Mouse (Mus musculus): ENCODE data around the gene Trappc11. TPM values are rescaled to one million over a fixed set of nuclear protein-coding genes. Genes with fewer than 3 reads are reported as not detected.

Gene Trappc11
- 40.1 and 49.3 TPM in 2 replicates for polyA plus RNA-seq (2014; fragmentation: Nextera tagmentation; extraction: Ambion mirVana)

DNA sequence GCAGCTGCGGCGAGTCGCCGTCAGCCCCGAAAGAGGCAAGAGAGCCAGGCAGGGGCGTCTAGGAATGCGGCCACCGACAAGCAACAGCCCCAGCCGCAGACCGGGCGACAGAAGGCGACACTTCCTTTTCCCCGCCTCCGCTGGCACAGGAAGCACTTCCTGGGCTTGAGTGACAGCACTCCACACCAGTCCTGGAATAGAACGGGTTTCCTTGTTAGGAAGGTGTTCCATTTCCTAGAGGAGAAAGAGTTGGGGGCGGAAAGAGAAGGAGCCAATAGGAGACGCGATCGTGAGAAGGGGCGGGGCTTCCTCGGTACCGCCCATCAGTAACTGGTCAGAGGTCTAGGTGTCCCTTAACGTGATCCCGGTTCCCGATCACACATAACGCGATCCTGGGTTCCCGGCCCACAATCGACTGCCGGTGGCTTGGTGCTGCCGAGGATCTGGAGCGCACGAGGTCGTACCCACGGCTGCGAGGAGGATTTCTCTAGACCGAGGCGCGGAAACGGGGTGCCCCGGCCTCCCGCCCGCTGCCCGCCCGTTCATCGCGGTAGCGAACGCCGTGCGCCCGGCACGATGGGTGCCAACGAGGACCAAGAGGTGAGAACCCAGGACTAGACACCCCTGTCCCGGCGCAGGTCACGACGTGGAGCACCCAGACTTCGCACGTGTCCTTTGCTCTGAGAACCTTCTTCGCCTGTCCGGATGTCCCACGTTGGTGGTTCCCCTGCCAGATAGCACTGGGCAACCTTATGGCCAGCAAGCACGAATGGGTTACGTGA lies at the start of gene Trappc11, which contains the start of gene Rwdd4a:
TSS of gene Trappc11 (minus strand) at position 127 of the 782 bp plus-strand sequence.
TSS of gene Rwdd4a (plus strand) at position 321 of the 782 bp plus-strand sequence.
- WGBS, result under 1% methylated on average over 65 of the region's 65 CpGs
- Histone ChIP-seq H3K36me3 (replicated peaks; ENCODE audit: control insufficient read depth, insufficient read depth) (peaks cover 25% of the 10 kb centered on the region), H3K4me2 (replicated peaks) (peak within 1 kb of the TSS; percentile 95), H3K4me1 (replicated peaks; ENCODE audit: control insufficient read depth, insufficient read depth, low read length) (peaks cover 30% of the 10 kb centered on the region), H3K4me3 (replicated peaks; ENCODE audit: low read length) (peak within 1 kb of the TSS; percentile 97), H3K9me3 (ENCODE audit: control insufficient read depth, low read length) (no peaks in the 10 kb centered on the region), H3K9ac (peak within 1 kb of the TSS; percentile 96), H3K27ac (peak within 1 kb of the TSS; percentile 84), H3K27me3 (ENCODE audit: control insufficient read depth, insufficient read depth, low read length) (no peaks in the 10 kb centered on the region)
- DNase-seq (ENCODE audit: low spot score) (peak; percentile 95), ATAC-seq (ENCODE audit: low FRiP score) (peak; percentile 100)

DNA sequence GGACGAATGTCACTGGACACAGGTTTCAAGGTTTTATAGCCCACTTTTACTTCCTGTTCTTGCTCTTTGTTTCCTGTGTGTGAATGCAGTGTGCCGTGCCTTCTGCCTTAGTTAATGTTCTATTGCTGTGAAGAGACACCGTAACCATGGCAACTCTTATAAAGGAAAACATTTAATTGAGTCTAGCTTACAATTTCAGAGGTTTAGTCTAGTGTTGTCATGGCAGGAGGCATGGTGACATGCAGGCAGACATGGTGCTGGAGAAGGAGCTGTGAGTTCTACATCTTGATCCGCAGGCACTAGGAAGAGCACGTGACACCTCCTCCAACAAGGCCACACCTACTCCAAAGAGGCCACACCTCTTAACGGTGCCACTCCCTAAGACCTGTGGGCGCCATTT lies 48.2 kb upstream of the Trappc11 start:
- DNase-seq (ENCODE audit: low spot score) (no peak), ATAC-seq (ENCODE audit: low FRiP score) (no peak)
- H3K9ac ChIP-seq, result no peak overlapping the region
- no peaks in the 10 kb centered on the region for H3K4me1 ChIP-seq (replicated peaks; ENCODE audit: control insufficient read depth, insufficient read depth, low read length)
- no peaks in the 10 kb centered on the region for H3K36me3 ChIP-seq (replicated peaks; ENCODE audit: control insufficient read depth, insufficient read depth)
- 76% methylated on average over 7 of the region's 7 CpGs for WGBS
- H3K27me3 ChIP-seq (ENCODE audit: control insufficient read depth, insufficient read depth, low read length), result no peaks in the 10 kb centered on the region
- no peak overlapping the region for H3K4me2 ChIP-seq (replicated peaks)
- H3K4me3 ChIP-seq (replicated peaks; ENCODE audit: low read length), result no peak overlapping the region
- no peak overlapping the region for H3K27ac ChIP-seq
- H3K9me3 ChIP-seq (ENCODE audit: control insufficient read depth, low read length), result no peaks in the 10 kb centered on the region

DNA sequence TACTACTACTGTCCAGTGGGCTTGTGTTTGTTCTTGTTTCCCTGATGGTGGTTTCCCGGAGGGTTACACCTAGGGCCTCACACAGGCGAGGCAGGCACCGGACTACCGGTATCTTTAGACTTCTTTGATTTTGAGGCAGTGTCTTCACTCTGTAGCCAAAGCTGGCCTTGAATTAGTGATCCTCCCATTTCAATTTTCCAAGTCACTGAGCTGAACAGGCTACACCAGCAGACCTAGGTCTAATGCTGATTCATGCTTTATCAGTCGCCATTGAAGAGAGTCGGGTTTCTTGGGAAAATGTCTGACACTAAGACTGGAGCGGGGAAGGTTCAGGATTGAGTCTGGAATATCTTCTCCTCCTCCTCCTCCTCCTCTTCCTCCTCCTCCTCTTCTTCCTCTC lies 40.2 kb upstream of the Trappc11 start:
- whole genome bisulfite sequencing, result 87% methylated on average over 7 of the region's 7 CpGs
- Histone ChIP-seq H3K4me2 (replicated peaks) (no peak overlapping the region), H3K27me3 (ENCODE audit: control insufficient read depth, insufficient read depth, low read length) (no peaks in the 10 kb centered on the region), H3K4me3 (replicated peaks; ENCODE audit: low read length) (no peak overlapping the region), H3K4me1 (replicated peaks; ENCODE audit: control insufficient read depth, insufficient read depth, low read length) (no peaks in the 10 kb centered on the region), H3K36me3 (replicated peaks; ENCODE audit: control insufficient read depth, insufficient read depth) (no peaks in the 10 kb centered on the region), H3K9ac (no peak overlapping the region), H3K9me3 (ENCODE audit: control insufficient read depth, low read length) (no peaks in the 10 kb centered on the region), H3K27ac (no peak overlapping the region)
- DNase-seq (ENCODE audit: low spot score), result no peak
- no peak for ATAC-seq (ENCODE audit: low FRiP score)

- no peak for DNase-seq (ENCODE audit: low spot score)
- 92% methylated on average over 6 of the region's 6 CpGs for WGBS
- ATAC-seq (ENCODE audit: low FRiP score), result no peak
Observed at GRCm38 (mm10) chr8:47570161-47570560, 36.9 kb upstream of the Trappc11 start.

DNA sequence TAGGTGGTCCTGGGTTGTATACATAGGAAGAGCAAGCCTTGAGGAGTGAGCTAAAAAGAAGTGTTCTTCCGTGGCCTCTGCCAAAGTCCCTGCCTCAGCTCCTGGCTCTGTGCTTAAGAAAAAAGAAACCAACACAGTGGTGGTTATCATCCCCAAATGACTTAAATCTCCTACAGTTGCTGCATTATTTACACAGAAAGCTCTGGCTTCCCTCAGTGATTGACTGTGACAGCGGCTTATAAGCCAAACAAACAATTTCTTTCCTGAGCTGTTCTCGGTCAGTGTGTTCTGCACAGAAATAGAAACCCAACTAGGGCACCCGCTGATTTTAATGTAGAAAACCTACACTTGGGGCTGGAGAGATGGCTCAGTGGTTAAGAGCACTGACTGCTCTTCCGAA lies 34.8 kb upstream of the Trappc11 start:
- Histone ChIP-seq H3K4me1 (replicated peaks; ENCODE audit: control insufficient read depth, insufficient read depth, low read length) (no peaks in the 10 kb centered on the region), H3K36me3 (replicated peaks; ENCODE audit: control insufficient read depth, insufficient read depth) (no peaks in the 10 kb centered on the region), H3K9me3 (ENCODE audit: control insufficient read depth, low read length) (no peaks in the 10 kb centered on the region), H3K4me3 (replicated peaks; ENCODE audit: low read length) (no peak overlapping the region), H3K9ac (no peak overlapping the region), H3K27me3 (ENCODE audit: control insufficient read depth, insufficient read depth, low read length) (no peaks in the 10 kb centered on the region), H3K4me2 (replicated peaks) (no peak overlapping the region), H3K27ac (no peak overlapping the region)
- DNase-seq (ENCODE audit: low spot score) (no peak), ATAC-seq (ENCODE audit: low FRiP score) (no peak)
- 84% methylated on average over 5 of the region's 5 CpGs for WGBS

More at GRCm38 (mm10) chr8:47570161-47570560, 36.9 kb upstream of the Trappc11 start:
- Histone ChIP-seq H3K27ac (no peak overlapping the region), H3K36me3 (replicated peaks; ENCODE audit: control insufficient read depth, insufficient read depth) (no peaks in the 10 kb centered on the region), H3K4me1 (replicated peaks; ENCODE audit: control insufficient read depth, insufficient read depth, low read length) (no peaks in the 10 kb centered on the region), H3K27me3 (ENCODE audit: control insufficient read depth, insufficient read depth, low read length) (no peaks in the 10 kb centered on the region), H3K4me2 (replicated peaks) (no peak overlapping the region), H3K9ac (no peak overlapping the region), H3K9me3 (ENCODE audit: control insufficient read depth, low read length) (no peaks in the 10 kb centered on the region), H3K4me3 (replicated peaks; ENCODE audit: low read length) (no peak overlapping the region)

DNA sequence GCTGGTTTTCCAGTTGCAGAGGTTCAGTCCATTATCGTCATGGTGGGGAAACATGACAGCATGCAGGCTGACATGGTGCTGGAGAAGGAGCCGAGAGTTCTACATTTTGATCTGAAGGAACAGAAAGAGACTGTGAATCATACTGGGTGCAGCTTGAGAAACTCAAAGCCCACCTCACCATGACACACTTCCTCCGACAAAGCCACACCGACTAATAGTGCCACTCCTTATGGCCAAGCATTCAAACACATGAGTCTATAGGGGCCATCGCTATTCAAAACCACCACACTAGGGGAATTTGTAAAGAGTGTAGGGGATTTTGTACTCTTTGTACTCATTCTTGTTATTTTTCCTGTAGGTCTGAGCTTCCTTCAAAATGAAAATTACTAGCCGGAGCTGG lies 33.3 kb upstream of the Trappc11 start:
- 91% methylated on average over 6 of the region's 6 CpGs for WGBS
- H3K4me2 ChIP-seq (replicated peaks), result no peak overlapping the region
- DNase-seq (ENCODE audit: low spot score), result no peak
- no peak overlapping the region for H3K4me3 ChIP-seq (replicated peaks; ENCODE audit: low read length)
- no peak for ATAC-seq (ENCODE audit: low FRiP score)
- no peak overlapping the region for H3K27ac ChIP-seq
- H3K4me1 ChIP-seq (replicated peaks; ENCODE audit: control insufficient read depth, insufficient read depth, low read length), result no peaks in the 10 kb centered on the region
- H3K9me3 ChIP-seq (ENCODE audit: control insufficient read depth, low read length), result no peaks in the 10 kb centered on the region
- H3K27me3 ChIP-seq (ENCODE audit: control insufficient read depth, insufficient read depth, low read length), result no peaks in the 10 kb centered on the region
- H3K9ac ChIP-seq, result no peak overlapping the region
- H3K36me3 ChIP-seq (replicated peaks; ENCODE audit: control insufficient read depth, insufficient read depth), result no peaks in the 10 kb centered on the region

- no peak for ATAC-seq (ENCODE audit: low FRiP score)
- no peak overlapping the region for H3K4me2 ChIP-seq (replicated peaks)
- H3K27me3 ChIP-seq (ENCODE audit: control insufficient read depth, insufficient read depth, low read length), result no peaks in the 10 kb centered on the region
- H3K9me3 ChIP-seq (ENCODE audit: control insufficient read depth, low read length), result no peaks in the 10 kb centered on the region
- no peak overlapping the region for H3K9ac ChIP-seq
- no peaks in the 10 kb centered on the region for H3K36me3 ChIP-seq (replicated peaks; ENCODE audit: control insufficient read depth, insufficient read depth)
- DNase-seq (ENCODE audit: low spot score), result no peak
- no peak overlapping the region for H3K27ac ChIP-seq
- 93% methylated on average over 7 of the region's 7 CpGs for WGBS
- H3K4me3 ChIP-seq (replicated peaks; ENCODE audit: low read length), result no peak overlapping the region
- H3K4me1 ChIP-seq (replicated peaks; ENCODE audit: control insufficient read depth, insufficient read depth, low read length), result no peaks in the 10 kb centered on the region
Observed at GRCm38 (mm10) chr8:47560801-47561200, 27.5 kb upstream of the Trappc11 start.

DNA sequence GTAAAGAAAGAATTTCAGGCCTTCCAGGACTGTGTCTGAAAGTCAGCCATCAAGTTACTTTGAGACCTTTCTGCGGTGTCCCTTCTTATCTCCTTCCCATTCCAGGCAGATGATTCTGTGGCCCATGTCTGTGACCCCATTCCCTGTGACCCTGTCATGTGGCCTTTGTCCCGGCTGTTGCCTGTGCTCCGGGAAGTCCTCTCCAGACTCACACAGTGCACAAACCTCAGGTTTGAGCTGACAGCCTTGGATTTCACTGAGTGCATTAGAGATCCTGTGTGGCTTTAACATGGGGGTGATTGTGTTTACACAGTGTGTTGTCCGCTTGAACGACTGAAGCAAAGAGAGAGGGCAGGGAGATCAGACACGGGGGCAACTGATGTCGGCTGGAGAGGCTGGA lies 25.0 kb upstream of the Trappc11 start:
- no peaks in the 10 kb centered on the region for H3K9me3 ChIP-seq (ENCODE audit: control insufficient read depth, low read length)
- no peaks in the 10 kb centered on the region for H3K27me3 ChIP-seq (ENCODE audit: control insufficient read depth, insufficient read depth, low read length)
- DNase-seq (ENCODE audit: low spot score) (no peak), ATAC-seq (ENCODE audit: low FRiP score) (no peak)
- H3K4me2 ChIP-seq (replicated peaks), result no peak overlapping the region
- H3K36me3 ChIP-seq (replicated peaks; ENCODE audit: control insufficient read depth, insufficient read depth), result peaks cover 2% of the 10 kb centered on the region; the same call in 1 of the 2 replicates
- H3K9ac ChIP-seq, result no peak overlapping the region
- no peak overlapping the region for H3K4me3 ChIP-seq (replicated peaks; ENCODE audit: low read length)
- WGBS, result 40% methylated on average over 7 of the region's 7 CpGs
- no peak overlapping the region for H3K27ac ChIP-seq
- no peaks in the 10 kb centered on the region for H3K4me1 ChIP-seq (replicated peaks; ENCODE audit: control insufficient read depth, insufficient read depth, low read length)

DNA sequence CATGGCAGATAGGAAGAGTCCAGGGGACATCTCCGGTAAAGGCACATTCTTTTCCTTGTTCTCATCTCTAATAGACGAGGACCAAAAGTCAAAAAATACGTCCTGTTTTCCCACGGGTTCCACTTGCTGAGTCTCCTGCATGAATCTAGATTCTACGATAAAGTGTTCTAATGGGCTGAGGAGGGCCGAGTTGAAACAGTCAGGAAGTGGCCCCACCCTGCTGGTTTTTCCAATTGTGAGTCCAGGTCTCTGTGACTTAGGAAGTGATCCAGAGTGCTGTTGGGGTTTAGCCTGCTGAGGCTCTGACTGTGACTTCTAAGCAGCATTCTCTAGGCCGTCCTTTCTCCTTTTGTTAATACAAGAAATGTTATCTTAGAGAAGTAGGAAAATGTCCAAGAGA lies 23.2 kb upstream of the Trappc11 start:
- Histone ChIP-seq H3K4me1 (replicated peaks; ENCODE audit: control insufficient read depth, insufficient read depth, low read length) (no peaks in the 10 kb centered on the region), H3K4me3 (replicated peaks; ENCODE audit: low read length) (no peak overlapping the region), H3K4me2 (replicated peaks) (no peak overlapping the region), H3K27ac (no peak overlapping the region), H3K9me3 (ENCODE audit: control insufficient read depth, low read length) (no peaks in the 10 kb centered on the region), H3K27me3 (ENCODE audit: control insufficient read depth, insufficient read depth, low read length) (no peaks in the 10 kb centered on the region), H3K9ac (no peak overlapping the region), H3K36me3 (replicated peaks; ENCODE audit: control insufficient read depth, insufficient read depth) (peaks cover 11% of the 10 kb centered on the region)
- ATAC-seq (ENCODE audit: low FRiP score) (no peak), DNase-seq (ENCODE audit: low spot score) (no peak)
- WGBS, result 91% methylated on average over 7 of the region's 7 CpGs

Data from hindbrain, embryonic 14.5 days (tissue).